Mouse (Mus musculus): ENCODE data around the gene Cers6. TPM values are rescaled to one million over a fixed set of nuclear protein-coding genes. Genes with fewer than 3 reads are reported as not detected.

Gene Cers6
- polyA plus RNA-seq, 1 experiment from 2014 or later, result 26.8 TPM

DNA sequence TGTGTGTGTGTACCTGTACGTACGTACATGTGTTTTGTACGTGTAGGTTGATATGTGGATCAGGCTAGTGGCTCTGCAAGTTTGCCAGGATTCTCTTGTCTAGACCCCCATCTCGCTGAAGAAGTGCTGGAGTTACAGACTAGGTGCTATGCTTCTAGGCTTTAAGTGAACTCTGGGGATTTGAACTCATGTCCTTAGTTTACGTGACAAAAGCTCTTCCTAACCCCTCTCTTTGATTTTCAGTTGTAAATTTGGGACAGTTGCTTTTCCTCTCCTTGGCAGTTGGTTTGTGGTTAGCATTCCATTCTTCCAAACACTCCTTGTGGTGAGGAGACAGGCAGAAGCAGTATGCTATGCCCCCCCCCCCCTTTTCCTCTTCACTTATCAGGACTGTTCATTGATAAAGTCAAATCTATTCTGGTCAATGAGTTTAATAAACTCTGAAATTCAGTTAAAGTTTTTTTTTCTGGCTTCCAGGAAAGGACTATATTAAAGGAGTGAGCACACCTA is 28.5 kb downstream of the Cers6 start:
- WGBS, result 91% methylated on average over 5 of the region's 5 CpGs
- Histone ChIP-seq H3K4me3 (ENCODE audit: low read depth, low read length) (no peak overlapping the region), H3K27me3 (ENCODE audit: control insufficient read depth, insufficient read depth, low read length) (no peaks in the 10 kb centered on the region), H3K9me3 (ENCODE audit: control insufficient read depth, low read length) (no peaks in the 10 kb centered on the region), H3K9ac (ENCODE audit: low read length) (no peak overlapping the region), H3K27ac (replicated peaks; ENCODE audit: low read depth, low read length) (no peak overlapping the region), H3K4me1 (ENCODE audit: control insufficient read depth, insufficient read depth, low read length) (peaks cover 15% of the 10 kb centered on the region), H3K4me2 (ENCODE audit: low read depth, severe bottlenecking) (no peak overlapping the region), H3K36me3 (ENCODE audit: control insufficient read depth, insufficient read depth, low read length) (no peaks in the 10 kb centered on the region)
- no peak for ATAC-seq (ENCODE audit: insufficient number of reproducible peaks, low FRiP score, low TSS enrichment, low read depth)
- DNase-seq (ENCODE audit: low spot score), result no peak

DNA sequence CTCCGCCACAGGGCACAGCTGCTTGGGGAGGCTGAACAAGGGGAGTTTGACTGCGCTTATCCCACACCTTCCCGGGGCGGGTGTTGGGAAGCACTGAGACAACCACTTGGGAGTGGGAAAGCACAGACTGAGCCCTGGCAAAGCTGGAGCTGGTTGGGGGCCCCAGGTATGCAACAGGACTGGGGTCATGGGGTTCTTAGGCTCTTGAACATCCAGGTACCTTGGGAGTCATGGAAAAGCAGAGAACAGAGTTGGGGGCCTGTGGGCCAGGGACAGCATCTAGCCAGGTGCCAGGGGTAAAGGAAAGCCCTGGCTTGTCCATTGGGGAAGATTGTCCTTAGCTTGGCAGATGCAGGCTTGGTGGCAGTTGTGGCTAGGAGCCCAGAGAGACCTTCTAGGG is 31.2 kb downstream of the Cers6 start:
- DNase-seq (ENCODE audit: low spot score) (no peak), ATAC-seq (ENCODE audit: insufficient number of reproducible peaks, low FRiP score, low TSS enrichment, low read depth) (no peak)
- Histone ChIP-seq H3K4me2 (ENCODE audit: low read depth, severe bottlenecking) (no peak overlapping the region), H3K4me3 (ENCODE audit: low read depth, low read length) (no peak overlapping the region), H3K27me3 (ENCODE audit: control insufficient read depth, insufficient read depth, low read length) (no peaks in the 10 kb centered on the region), H3K4me1 (ENCODE audit: control insufficient read depth, insufficient read depth, low read length) (no peaks in the 10 kb centered on the region), H3K9me3 (ENCODE audit: control insufficient read depth, low read length) (no peaks in the 10 kb centered on the region), H3K9ac (ENCODE audit: low read length) (no peak overlapping the region), H3K36me3 (ENCODE audit: control insufficient read depth, insufficient read depth, low read length) (no peaks in the 10 kb centered on the region), H3K27ac (replicated peaks; ENCODE audit: low read depth, low read length) (no peak overlapping the region)
- 94% methylated on average over 4 of the region's 4 CpGs for WGBS

DNA sequence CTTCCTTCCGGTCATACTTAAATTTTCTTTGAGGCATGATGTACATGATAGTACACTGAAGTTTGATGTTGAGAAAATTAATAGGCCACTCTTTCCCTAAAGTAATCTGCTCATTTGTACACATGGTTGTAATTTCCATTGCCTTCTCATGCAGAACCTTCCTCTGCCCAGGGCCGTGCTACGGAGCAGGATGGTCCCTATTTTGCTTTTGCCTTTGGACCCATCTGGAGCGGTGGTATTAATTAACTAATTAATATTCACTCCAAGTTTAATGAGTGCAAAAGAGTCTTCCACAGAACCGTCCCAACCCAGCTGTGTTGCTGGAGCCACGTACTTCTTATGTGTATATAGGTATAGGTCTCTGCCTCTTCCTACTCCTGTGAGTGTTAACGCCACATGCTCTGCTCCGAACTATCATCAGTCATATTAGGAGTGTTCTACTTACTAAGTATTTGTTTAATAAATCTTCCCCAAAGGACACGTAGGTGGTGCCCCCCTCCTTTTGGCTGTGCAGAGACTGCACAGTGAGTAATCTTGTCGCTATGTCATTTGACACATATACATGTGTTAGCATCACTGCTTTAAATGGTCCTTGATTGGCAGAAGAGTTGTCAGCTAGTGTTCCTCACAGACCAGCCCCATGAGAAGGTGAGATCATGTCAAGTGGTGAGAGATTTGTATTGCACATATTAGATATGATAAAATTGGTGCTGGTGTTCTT is 34.0 kb downstream of the Cers6 start:
- Histone ChIP-seq H3K9me3 (ENCODE audit: control insufficient read depth, low read length) (no peaks in the 10 kb centered on the region), H3K9ac (ENCODE audit: low read length) (no peak overlapping the region), H3K4me2 (ENCODE audit: low read depth, severe bottlenecking) (no peak overlapping the region), H3K4me3 (ENCODE audit: low read depth, low read length) (no peak overlapping the region), H3K36me3 (ENCODE audit: control insufficient read depth, insufficient read depth, low read length) (no peaks in the 10 kb centered on the region), H3K27ac (replicated peaks; ENCODE audit: low read depth, low read length) (no peak overlapping the region), H3K27me3 (ENCODE audit: control insufficient read depth, insufficient read depth, low read length) (no peaks in the 10 kb centered on the region), H3K4me1 (ENCODE audit: control insufficient read depth, insufficient read depth, low read length) (no peaks in the 10 kb centered on the region)
- DNase-seq (ENCODE audit: low spot score) (no peak), ATAC-seq (ENCODE audit: insufficient number of reproducible peaks, low FRiP score, low TSS enrichment, low read depth) (no peak)
- WGBS, result 76% methylated on average over 10 of the region's 10 CpGs

DNA sequence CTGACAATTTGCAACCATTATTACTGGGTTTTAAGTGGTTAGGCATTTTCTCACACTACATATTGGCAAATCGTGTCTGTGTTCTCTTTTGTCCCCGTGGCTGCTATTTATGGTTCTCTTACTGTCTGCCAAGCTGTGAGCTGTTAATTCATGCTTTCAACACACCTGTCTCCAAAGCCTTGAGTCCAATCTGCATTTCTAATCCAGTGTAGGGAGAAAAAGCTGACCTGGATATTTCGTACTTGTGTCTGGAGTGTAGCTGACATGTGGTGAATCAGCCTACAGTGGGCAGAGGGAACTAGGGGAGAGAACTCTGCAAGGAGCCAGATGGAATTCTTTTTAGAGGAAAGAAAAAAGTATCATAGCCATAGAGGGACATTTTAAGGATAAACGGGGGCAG is 35.0 kb downstream of the Cers6 start:
- H3K9ac ChIP-seq (ENCODE audit: low read length), result no peak overlapping the region
- H3K4me2 ChIP-seq (ENCODE audit: low read depth, severe bottlenecking), result no peak overlapping the region
- DNase-seq (ENCODE audit: low spot score) (no peak), ATAC-seq (ENCODE audit: insufficient number of reproducible peaks, low FRiP score, low TSS enrichment, low read depth) (no peak)
- 63% methylated on average over 4 of the region's 4 CpGs for WGBS
- H3K27ac ChIP-seq (replicated peaks; ENCODE audit: low read depth, low read length), result no peak overlapping the region
- no peaks in the 10 kb centered on the region for H3K9me3 ChIP-seq (ENCODE audit: control insufficient read depth, low read length)
- H3K4me3 ChIP-seq (ENCODE audit: low read depth, low read length), result no peak overlapping the region
- H3K27me3 ChIP-seq (ENCODE audit: control insufficient read depth, insufficient read depth, low read length), result no peaks in the 10 kb centered on the region
- no peaks in the 10 kb centered on the region for H3K4me1 ChIP-seq (ENCODE audit: control insufficient read depth, insufficient read depth, low read length)
- no peaks in the 10 kb centered on the region for H3K36me3 ChIP-seq (ENCODE audit: control insufficient read depth, insufficient read depth, low read length)

DNA sequence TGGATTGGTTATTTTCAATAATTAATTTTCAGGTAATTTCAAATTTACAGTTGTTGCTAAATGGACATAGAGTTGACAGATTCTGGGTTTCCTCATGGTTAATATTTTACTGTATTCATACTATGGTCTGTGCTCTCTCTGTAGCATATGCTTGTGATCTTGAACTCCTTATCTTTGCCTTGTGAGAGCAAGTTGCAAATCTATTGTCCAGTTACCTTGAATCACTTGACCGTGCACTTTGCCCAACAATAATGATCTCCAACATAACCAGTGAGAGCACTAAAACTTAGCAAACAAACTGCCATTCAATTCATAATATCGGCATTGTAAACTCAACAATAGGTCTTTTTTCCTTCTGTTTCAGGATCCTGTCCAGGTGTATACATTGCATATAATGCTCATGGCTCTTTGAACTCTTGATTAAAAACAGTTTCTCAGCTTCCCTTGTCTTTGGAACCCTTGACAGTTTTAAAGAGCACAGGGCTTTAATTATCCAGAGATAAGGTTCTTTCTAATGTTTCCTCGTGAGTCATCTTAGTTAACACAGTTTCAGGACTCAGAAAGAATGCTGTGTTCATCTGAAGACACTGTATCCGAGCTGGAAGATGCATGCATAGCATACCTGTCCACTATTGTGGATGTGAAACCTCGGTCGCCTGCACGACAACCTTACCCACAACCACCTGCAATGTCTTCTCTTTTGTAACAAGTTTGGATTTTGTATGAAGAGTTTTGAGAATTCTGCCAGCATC is 38.7 kb downstream of the Cers6 start:
- no peak overlapping the region for H3K9ac ChIP-seq (ENCODE audit: low read length)
- H3K27me3 ChIP-seq (ENCODE audit: control insufficient read depth, insufficient read depth, low read length), result no peaks in the 10 kb centered on the region
- no peak overlapping the region for H3K4me3 ChIP-seq (ENCODE audit: low read depth, low read length)
- no peak overlapping the region for H3K4me2 ChIP-seq (ENCODE audit: low read depth, severe bottlenecking)
- WGBS, result 72% methylated on average over 7 of the region's 7 CpGs
- no peaks in the 10 kb centered on the region for H3K9me3 ChIP-seq (ENCODE audit: control insufficient read depth, low read length)
- no peak for ATAC-seq (ENCODE audit: insufficient number of reproducible peaks, low FRiP score, low TSS enrichment, low read depth)
- no peaks in the 10 kb centered on the region for H3K4me1 ChIP-seq (ENCODE audit: control insufficient read depth, insufficient read depth, low read length)
- no peaks in the 10 kb centered on the region for H3K36me3 ChIP-seq (ENCODE audit: control insufficient read depth, insufficient read depth, low read length)
- DNase-seq (ENCODE audit: low spot score), result no peak
- H3K27ac ChIP-seq (replicated peaks; ENCODE audit: low read depth, low read length), result no peak overlapping the region

DNA sequence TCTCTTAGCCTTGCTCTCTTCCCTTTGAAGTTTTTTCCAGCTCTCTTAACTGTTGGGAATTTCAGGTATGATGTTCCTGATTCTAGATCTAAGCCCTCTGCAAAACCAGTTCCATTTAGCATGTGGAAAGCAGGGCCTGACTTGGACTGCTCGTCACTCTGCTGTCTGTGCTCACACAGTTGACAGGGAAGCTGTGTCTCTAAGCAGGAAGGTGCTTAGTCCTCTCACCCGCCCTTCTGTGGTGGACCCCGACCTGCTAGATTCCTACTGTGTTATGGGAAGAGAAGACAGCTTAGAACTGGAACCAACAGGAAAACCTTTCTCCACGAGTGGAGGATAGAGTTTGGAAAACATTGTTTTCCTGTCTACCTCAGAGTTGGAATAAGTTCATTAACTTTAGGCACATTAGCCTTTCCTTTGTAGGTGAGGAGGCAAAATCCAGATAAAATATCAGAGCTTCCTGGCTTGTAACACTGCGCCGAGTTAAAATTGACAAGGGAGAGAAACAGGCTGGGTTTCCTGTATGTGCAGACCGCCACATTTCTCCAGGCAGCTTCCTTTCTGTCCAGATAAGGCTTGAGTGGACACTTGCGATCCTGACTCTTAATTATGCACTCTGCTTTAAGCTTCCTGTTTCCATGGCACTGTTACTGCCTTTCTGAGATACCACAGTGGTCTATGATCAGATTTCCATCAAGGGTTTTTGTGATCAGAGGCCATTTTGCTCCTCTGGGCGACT is 39.6 kb downstream of the Cers6 start:
- no peak overlapping the region for H3K9ac ChIP-seq (ENCODE audit: low read length)
- H3K27me3 ChIP-seq (ENCODE audit: control insufficient read depth, insufficient read depth, low read length), result no peaks in the 10 kb centered on the region
- no peaks in the 10 kb centered on the region for H3K4me1 ChIP-seq (ENCODE audit: control insufficient read depth, insufficient read depth, low read length)
- DNase-seq (ENCODE audit: low spot score) (no peak), ATAC-seq (ENCODE audit: insufficient number of reproducible peaks, low FRiP score, low TSS enrichment, low read depth) (no peak)
- H3K9me3 ChIP-seq (ENCODE audit: control insufficient read depth, low read length), result no peaks in the 10 kb centered on the region
- 81% methylated on average over 9 of the region's 9 CpGs for WGBS
- H3K4me3 ChIP-seq (ENCODE audit: low read depth, low read length), result no peak overlapping the region
- H3K27ac ChIP-seq (replicated peaks; ENCODE audit: low read depth, low read length), result no peak overlapping the region
- no peaks in the 10 kb centered on the region for H3K36me3 ChIP-seq (ENCODE audit: control insufficient read depth, insufficient read depth, low read length)
- H3K4me2 ChIP-seq (ENCODE audit: low read depth, severe bottlenecking), result no peak overlapping the region

DNA sequence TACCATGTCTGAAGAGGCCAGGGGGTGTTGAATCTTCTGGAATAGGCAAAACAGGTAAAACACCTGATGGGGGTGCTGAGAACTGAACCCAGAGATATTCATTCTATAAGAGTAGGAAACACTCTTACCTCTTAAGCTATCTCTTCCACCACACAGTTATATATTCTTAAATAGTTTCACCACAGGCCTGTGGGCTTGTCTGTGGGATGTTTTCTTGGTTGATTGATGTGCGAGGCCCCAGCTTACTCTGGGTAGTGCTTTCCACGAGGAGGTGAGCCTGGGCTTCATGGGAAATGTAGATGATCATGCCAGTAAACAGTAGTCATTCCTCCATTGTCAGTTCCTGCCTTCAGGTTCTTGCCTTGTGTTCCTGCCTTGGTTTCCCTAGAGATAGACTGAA is 40.5 kb downstream of the Cers6 start:
- H3K36me3 ChIP-seq (ENCODE audit: control insufficient read depth, insufficient read depth, low read length), result no peaks in the 10 kb centered on the region
- no peak overlapping the region for H3K27ac ChIP-seq (replicated peaks; ENCODE audit: low read depth, low read length)
- H3K27me3 ChIP-seq (ENCODE audit: control insufficient read depth, insufficient read depth, low read length), result no peaks in the 10 kb centered on the region
- H3K9me3 ChIP-seq (ENCODE audit: control insufficient read depth, low read length), result no peaks in the 10 kb centered on the region
- ATAC-seq (ENCODE audit: insufficient number of reproducible peaks, low FRiP score, low TSS enrichment, low read depth) (no peak), DNase-seq (ENCODE audit: low spot score) (no peak)
- WGBS, result 90% methylated on average over 2 of the region's 2 CpGs
- no peak overlapping the region for H3K9ac ChIP-seq (ENCODE audit: low read length)
- H3K4me3 ChIP-seq (ENCODE audit: low read depth, low read length), result no peak overlapping the region
- H3K4me1 ChIP-seq (ENCODE audit: control insufficient read depth, insufficient read depth, low read length), result no peaks in the 10 kb centered on the region
- no peak overlapping the region for H3K4me2 ChIP-seq (ENCODE audit: low read depth, severe bottlenecking)

DNA sequence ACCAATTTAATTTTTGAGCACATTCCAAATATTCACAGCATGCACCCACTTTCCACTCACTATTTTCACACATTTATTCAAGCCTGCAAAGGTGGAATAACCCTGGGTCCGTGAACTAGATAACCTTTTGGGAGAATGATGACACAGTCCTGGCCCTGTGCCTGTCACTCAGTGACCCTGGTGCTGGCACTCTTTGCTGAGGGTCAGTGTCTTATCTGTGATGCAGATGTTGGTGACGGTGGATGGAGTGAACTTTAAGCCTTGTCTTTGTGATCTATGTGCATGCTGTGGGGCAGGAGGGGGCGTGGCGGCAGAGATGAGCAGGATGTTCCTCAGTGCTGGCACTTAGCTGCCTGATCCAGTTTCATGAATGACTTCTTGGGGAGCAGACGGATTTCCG is 41.3 kb downstream of the Cers6 start:
- 77% methylated on average over 6 of the region's 6 CpGs for WGBS
- Histone ChIP-seq H3K9ac (ENCODE audit: low read length) (no peak overlapping the region), H3K27ac (replicated peaks; ENCODE audit: low read depth, low read length) (no peak overlapping the region), H3K9me3 (ENCODE audit: control insufficient read depth, low read length) (no peaks in the 10 kb centered on the region), H3K4me1 (ENCODE audit: control insufficient read depth, insufficient read depth, low read length) (no peaks in the 10 kb centered on the region), H3K4me3 (ENCODE audit: low read depth, low read length) (no peak overlapping the region), H3K4me2 (ENCODE audit: low read depth, severe bottlenecking) (no peak overlapping the region), H3K36me3 (ENCODE audit: control insufficient read depth, insufficient read depth, low read length) (no peaks in the 10 kb centered on the region), H3K27me3 (ENCODE audit: control insufficient read depth, insufficient read depth, low read length) (no peaks in the 10 kb centered on the region)
- ATAC-seq (ENCODE audit: insufficient number of reproducible peaks, low FRiP score, low TSS enrichment, low read depth) (no peak), DNase-seq (ENCODE audit: low spot score) (no peak)

All from limb, embryonic 11.5 days (tissue).